Mouse (Mus musculus) CH12.LX (cell line): ENCODE results near the gene Art3. TPM values are rescaled to one million over a fixed set of nuclear protein-coding genes. Genes with fewer than 3 reads are reported as not detected.
A peak's percentile ranks its signal among the peaks of the same experiment; 100 is the strongest.

Source experiments
- DNase-seq: peaks from one replicate; pipeline ENCODE4 v3.0.0-alpha.2; 2013; ENCODE audit errors: extremely low read depth
- H3K27ac ChIP-seq: 2 replicates; pipeline ENCODE4 v1.5.1; 2012; ENCODE audit warnings: low read depth, mild to moderate bottlenecking, control low read depth, moderate library complexity; ENCODE audit not compliant: insufficient read depth
- H3K27me3 ChIP-seq: replicated peaks from 2 replicates; pipeline ENCODE3; 2012; ENCODE audit warnings: inconsistent platforms
- H3K36me3 ChIP-seq, 2 experiments: replicated peaks in 1 of 2; 2 replicates each; pipeline versions ENCODE3 to v1.6.1; 2012; ENCODE audit warnings: inconsistent platforms in 1 of 2, low read length in 1 of 2, mild to moderate bottlenecking in 1 of 2, mixed read lengths in 1 of 2, moderate library complexity in 1 of 2; ENCODE audit not compliant: control insufficient read depth in 1 of 2, insufficient read depth in 1 of 2
- H3K4me1 ChIP-seq, 2 experiments: 2 replicates each; pipeline ENCODE4 v1.6.1; 2012; ENCODE audit warnings: inconsistent platforms in 1 of 2, moderate library complexity in 1 of 2; ENCODE audit not compliant: insufficient read depth in 2 of 2, control insufficient read depth in 1 of 2
- H3K4me2 ChIP-seq: 2 replicates; pipeline ENCODE4 v1.6.1; 2012; ENCODE audit warnings: low read depth, mild to moderate bottlenecking, control low read depth; ENCODE audit not compliant: poor library complexity, insufficient read depth, severe bottlenecking
- H3K4me3 ChIP-seq, 3 experiments: fragments of 150-350 bp in 1 of 3; sonication (generic) in 1 of 3; replicated peaks in 1 of 3; 2 replicates each; pipeline versions ENCODE3 to v1.5.1; 2011 to 2012; ENCODE audit warnings: low read depth in 2 of 3, low read length in 2 of 3, mild to moderate bottlenecking in 2 of 3, moderate library complexity in 2 of 3, control low read depth in 1 of 3, improper control_type of control experiment in 1 of 3, inconsistent platforms in 1 of 3, mixed read lengths in 1 of 3; ENCODE audit not compliant: poor library complexity in 1 of 3
- H3K79me2 ChIP-seq: replicated peaks from 2 replicates; pipeline ENCODE4 v1.6.1; 2012; ENCODE audit warnings: mild to moderate bottlenecking, moderate library complexity; ENCODE audit not compliant: control insufficient read depth, poor library complexity, insufficient read depth, severe bottlenecking; ENCODE audit errors: extremely low read depth
- H3K9ac ChIP-seq: 2 replicates; pipeline ENCODE4 v1.6.1; 2012; ENCODE audit warnings: low read depth, mild to moderate bottlenecking, control low read depth, moderate library complexity; ENCODE audit not compliant: insufficient read depth
- H3K9me3 ChIP-seq: replicated peaks from 2 replicates; pipeline ENCODE3; 2012; ENCODE audit warnings: low read length, inconsistent platforms, mixed read lengths
- BHLHE40 ChIP-seq: IDR thresholded peaks from 2 replicates; pipeline ENCODE4 v1.6.1; 2011; ENCODE audit warnings: mild to moderate bottlenecking, low read depth, low read length, improper control_type of control experiment
- CHD2 ChIP-seq: IDR thresholded peaks from 2 replicates; pipeline ENCODE4 v1.6.1; 2011; ENCODE audit warnings: low read length, improper control_type of control experiment
- E2F4 ChIP-seq: IDR thresholded peaks from 2 replicates; pipeline ENCODE4 v1.6.1; 2011; ENCODE audit warnings: low read depth, low read length, improper control_type of control experiment; ENCODE audit not compliant: insufficient replicate concordance
- EP300 ChIP-seq: IDR thresholded peaks from 2 replicates; pipeline ENCODE4 v1.6.1; 2011; ENCODE audit warnings: low read length, improper control_type of control experiment
- ETS1 ChIP-seq: conservative IDR thresholded peaks from 2 replicates; pipeline ENCODE4 v1.6.1; 2012; ENCODE audit warnings: low read depth, mild to moderate bottlenecking, inconsistent platforms, low read length, improper control_type of control experiment, moderate library complexity
- HCFC1 ChIP-seq: IDR thresholded peaks from 2 replicates; pipeline ENCODE4 v1.6.1; 2012; ENCODE audit warnings: low read depth, mild to moderate bottlenecking, inconsistent platforms, low read length, improper control_type of control experiment
- IRF4 ChIP-seq: IDR thresholded peaks from 2 replicates; pipeline ENCODE4 v1.6.1; 2014; ENCODE audit warnings: low read depth, mild to moderate bottlenecking, inconsistent platforms, low read length, improper control_type of control experiment
- KAT2A ChIP-seq: IDR thresholded peaks from 2 replicates; pipeline ENCODE4 v1.6.1; 2012; ENCODE audit warnings: low read length, improper control_type of control experiment, inconsistent platforms; ENCODE audit not compliant: insufficient replicate concordance
- MAFK ChIP-seq: IDR thresholded peaks from 2 replicates; pipeline ENCODE4 v1.6.1; 2011; ENCODE audit warnings: low read length, improper control_type of control experiment; ENCODE audit not compliant: insufficient replicate concordance
- MAX ChIP-seq: IDR thresholded peaks from 2 replicates; pipeline ENCODE4 v1.6.1; 2011; ENCODE audit warnings: low read length, improper control_type of control experiment
- MAZ ChIP-seq: IDR thresholded peaks from 2 replicates; pipeline ENCODE4 v1.6.1; 2012; ENCODE audit warnings: low read depth, mild to moderate bottlenecking, inconsistent platforms, low read length, improper control_type of control experiment, moderate library complexity
- MEF2A ChIP-seq: IDR thresholded peaks from 2 replicates; pipeline ENCODE4 v1.6.1; 2014; ENCODE audit warnings: low read depth, mild to moderate bottlenecking, inconsistent platforms, low read length, improper control_type of control experiment, borderline replicate concordance
- MXI1 ChIP-seq: IDR thresholded peaks from 2 replicates; pipeline ENCODE4 v1.6.1; 2011; ENCODE audit warnings: mild to moderate bottlenecking, low read depth, low read length, improper control_type of control experiment
- MYC ChIP-seq: IDR thresholded peaks from 2 replicates; pipeline ENCODE4 v1.6.1; 2011; ENCODE audit warnings: low read depth, mild to moderate bottlenecking, improper control_type of control experiment, low read length
- NRF1 ChIP-seq: IDR thresholded peaks from 2 replicates; pipeline ENCODE4 v1.6.1; 2014; ENCODE audit warnings: low read depth, mild to moderate bottlenecking, inconsistent platforms, low read length, improper control_type of control experiment, moderate library complexity
- POLR2A ChIP-seq: IDR thresholded peaks from 2 replicates; pipeline ENCODE4 v1.6.1; 2011; ENCODE audit warnings: low read depth, mild to moderate bottlenecking, improper control_type of control experiment, low read length
- POLR2AphosphoS2 ChIP-seq: IDR thresholded peaks from 2 replicates; pipeline ENCODE4 v1.6.1; 2011; ENCODE audit warnings: low read depth, low read length, improper control_type of control experiment
- RAD21 ChIP-seq: IDR thresholded peaks from 2 replicates; pipeline ENCODE4 v1.6.1; 2011; ENCODE audit warnings: low read depth, mild to moderate bottlenecking, low read length, improper control_type of control experiment, moderate library complexity
- SIN3A ChIP-seq: IDR thresholded peaks from 2 replicates; pipeline ENCODE4 v1.6.1; 2012; ENCODE audit warnings: low read length, improper control_type of control experiment, inconsistent platforms
- SMC3 ChIP-seq: IDR thresholded peaks from 2 replicates; pipeline ENCODE4 v1.6.1; 2011; ENCODE audit warnings: low read depth, low read length, improper control_type of control experiment
- USF1 ChIP-seq: IDR thresholded peaks from 2 replicates; pipeline ENCODE4 v1.6.1; 2014; ENCODE audit warnings: low read depth, mild to moderate bottlenecking, inconsistent platforms, low read length, improper control_type of control experiment
- ZC3H11A ChIP-seq: IDR thresholded peaks from 2 replicates; pipeline ENCODE4 v1.6.1; 2012; ENCODE audit warnings: low read depth, mild to moderate bottlenecking, inconsistent platforms, low read length, improper control_type of control experiment
- ZKSCAN1 ChIP-seq: IDR thresholded peaks from 2 replicates; pipeline ENCODE4 v1.6.1; 2012; ENCODE audit warnings: low read depth, inconsistent platforms, low read length, improper control_type of control experiment, borderline replicate concordance
- ZMIZ1 ChIP-seq: IDR thresholded peaks from 2 replicates; pipeline ENCODE4 v1.6.1; 2012; ENCODE audit warnings: low read depth, mild to moderate bottlenecking, inconsistent platforms, low read length, improper control_type of control experiment
- dilution Hi-C: fragments of 300-500 bp; cut with MboI; formaldehyde crosslinking; loops from 2 replicates; pipeline ENCODE4 v1.14.3; 2020; ENCODE audit warnings: low sequenced_read_pairs; ENCODE audit not compliant: extremely low pct_unique_long_range_greater_than_20kb, extremely low pct_ligation_motif_present
- in situ Hi-C: fragments of 300-500 bp; cut with MboI; formaldehyde crosslinking; loops from 3 replicates; pipeline ENCODE4 v1.14.3; 2019; ENCODE audit warnings: low sequenced_read_pairs, low pct_ligation_motif_present, low pct_unique_long_range_greater_than_20kb, mixed read lengths
- polyA plus RNA-seq: library from polyadenylated mRNA; unstranded; fragments of >175 nt; gene quantifications from 2 replicates; pipeline ENCODE4 v1.2.1, GENCODE M21; 2012; ENCODE audit warnings: low read depth; ENCODE audit not compliant: insufficient read length
- total RNA-seq, 2 experiments: library from RNA; depleted of rRNA; stranded (reverse); fragments of 300-350 nt in 1 of 2; fragments of >200 nt in 1 of 2; gene quantifications; 2 replicates each; pipeline ENCODE4 v1.2.3; 2012 to 2014

Art3 gene
- total and polyA plus RNA-seq, 3 experiments, result 0.34 TPM; not detected in 2

- Histone ChIP-seq H3K4me1 (peaks cover 2 to 17% of the 10 kb centered on the region in 2 experiments; a peak in 3 of 4 replicates), H3K27ac (no peak overlapping the region), H3K4me2 (no peak overlapping the region), H3K9me3 (no peaks in the 10 kb centered on the region), H3K4me3 (no peak overlapping the region), H3K27me3 (no peaks in the 10 kb centered on the region), H3K79me2 (no peaks in the 10 kb centered on the region), H3K36me3 (peaks cover 3 to 18% of the 10 kb centered on the region in 2 experiments), H3K9ac (no peak overlapping the region; the same call in 1 of the 2 replicates)
- dilution Hi-C loops (no loop called here), in situ Hi-C loops (loop anchor here (10.0 kb wide), 1 partner anchor 63 kb away; the partner anchor contains the start of gene Scarb2)
- peak; percentile 80 for TF ChIP-seq CHD2
- TF ChIP-seq E2F4, result no peak
- no peak for TF ChIP-seq RAD21
- no peak for TF ChIP-seq ZKSCAN1
- no peak for TF ChIP-seq MAZ
- DNase-seq, result peak; percentile 21
Observed at GRCm38 (mm10) chr5:92441494-92441893, 109.9 kb downstream of the Art3 start.

- in situ Hi-C loops (loop anchor here (10.0 kb wide), 1 partner anchor 62 kb away; the partner anchor contains the start of gene Scarb2), dilution Hi-C loops (no loop called here)
- H3K9ac ChIP-seq, result no peak overlapping the region
Observed at GRCm38 (mm10) chr5:92442914-92443313, 111.3 kb downstream of the Art3 start.

GRCm38 (mm10) chr5:92445016-92445415, 113.4 kb downstream of the Art3 start:
- H3K36me3 ChIP-seq, result peaks cover 6 to 50% of the 10 kb centered on the region in 2 experiments
- H3K4me2 ChIP-seq, result no peak overlapping the region
- dilution Hi-C loops (no loop called here), in situ Hi-C loops (loop anchor here (10.0 kb wide), 1 partner anchor 60 kb away; the partner anchor contains the start of gene Scarb2)
- no peak overlapping the region for H3K4me3 ChIP-seq
- H3K4me1 ChIP-seq, result peaks cover 2 to 17% of the 10 kb centered on the region in 2 experiments; a peak in 3 of 4 replicates
- TF ChIP-seq USF1 (no peak), MXI1 (no peak), ZKSCAN1 (no peak), MAX (no peak), ZMIZ1 (no peak), BHLHE40 (no peak), RAD21 (no peak), SIN3A (no peak), ZC3H11A (no peak), MYC (no peak), KAT2A (no peak), MEF2A (no peak), SMC3 (no peak), POLR2A (no peak)
- no peak overlapping the region for H3K27ac ChIP-seq
- H3K9me3 ChIP-seq, result no peaks in the 10 kb centered on the region
- H3K9ac ChIP-seq, result no peak overlapping the region
- H3K79me2 ChIP-seq, result no peaks in the 10 kb centered on the region
- DNase-seq, result no peak
- no peaks in the 10 kb centered on the region for H3K27me3 ChIP-seq

More at GRCm38 (mm10) chr5:92442914-92443313, 111.3 kb downstream of the Art3 start:
- no peak for TF ChIP-seq POLR2AphosphoS2
- TF ChIP-seq NRF1, result no peak
- no peak for TF ChIP-seq HCFC1
- TF ChIP-seq MAZ, result no peak
- no peak for TF ChIP-seq IRF4
- no peak for TF ChIP-seq ETS1
- TF ChIP-seq EP300, result no peak
- no peak for TF ChIP-seq ZKSCAN1
- no peak for TF ChIP-seq ZMIZ1
- TF ChIP-seq MEF2A, result no peak
- TF ChIP-seq MAFK, result no peak
- no peak for TF ChIP-seq POLR2A
- H3K27ac ChIP-seq, result no peak overlapping the region
- no peaks in the 10 kb centered on the region for H3K27me3 ChIP-seq
- peaks cover 2 to 17% of the 10 kb centered on the region in 2 experiments; a peak in 3 of 4 replicates for H3K4me1 ChIP-seq
- H3K4me3 ChIP-seq, result no peak overlapping the region
- peaks cover 3 to 29% of the 10 kb centered on the region in 2 experiments for H3K36me3 ChIP-seq
- H3K4me2 ChIP-seq, result no peak overlapping the region
- no peaks in the 10 kb centered on the region for H3K79me2 ChIP-seq
- H3K9me3 ChIP-seq, result no peaks in the 10 kb centered on the region
- no peak for DNase-seq
